Mouse (Mus musculus) erythroblast, adult 5-6 weeks (primary cell): Measurements from ENCODE around the gene Map4k4. TPM values are rescaled to one million over a fixed set of nuclear protein-coding genes. Genes with fewer than 3 reads are reported as not detected.

Source experiments
- ATAC-seq: replicated peaks from 2 replicates; pipeline ENCODE4 v1.8.0; 2016; ENCODE audit warnings: moderate number of reproducible peaks, mild to moderate bottlenecking, moderate TSS enrichment, inconsistent platforms; ENCODE audit not compliant: poor library complexity, low FRiP score, severe bottlenecking
- total RNA-seq, 2 experiments: library from RNA; stranded (forward) in 1 of 2; stranded (reverse) in 1 of 2; fragments of 150-400 nt in 1 of 2; fragments of 200-764, 138-1000 nt in 1 of 2; gene quantifications; 2 replicates each; pipeline versions ENCODE4 v1.2.3 to v1.2.4; 2015 to 2017; ENCODE audit warnings: low replicate concordance in 2 of 2

Map4k4 gene
- total RNA-seq (2015; ENCODE audit: low replicate concordance) (2.3 and 15.2 TPM in 2 replicates), total RNA-seq (2017; ENCODE audit: low replicate concordance) (14.6 and 19.3 TPM in 2 replicates)

DNA sequence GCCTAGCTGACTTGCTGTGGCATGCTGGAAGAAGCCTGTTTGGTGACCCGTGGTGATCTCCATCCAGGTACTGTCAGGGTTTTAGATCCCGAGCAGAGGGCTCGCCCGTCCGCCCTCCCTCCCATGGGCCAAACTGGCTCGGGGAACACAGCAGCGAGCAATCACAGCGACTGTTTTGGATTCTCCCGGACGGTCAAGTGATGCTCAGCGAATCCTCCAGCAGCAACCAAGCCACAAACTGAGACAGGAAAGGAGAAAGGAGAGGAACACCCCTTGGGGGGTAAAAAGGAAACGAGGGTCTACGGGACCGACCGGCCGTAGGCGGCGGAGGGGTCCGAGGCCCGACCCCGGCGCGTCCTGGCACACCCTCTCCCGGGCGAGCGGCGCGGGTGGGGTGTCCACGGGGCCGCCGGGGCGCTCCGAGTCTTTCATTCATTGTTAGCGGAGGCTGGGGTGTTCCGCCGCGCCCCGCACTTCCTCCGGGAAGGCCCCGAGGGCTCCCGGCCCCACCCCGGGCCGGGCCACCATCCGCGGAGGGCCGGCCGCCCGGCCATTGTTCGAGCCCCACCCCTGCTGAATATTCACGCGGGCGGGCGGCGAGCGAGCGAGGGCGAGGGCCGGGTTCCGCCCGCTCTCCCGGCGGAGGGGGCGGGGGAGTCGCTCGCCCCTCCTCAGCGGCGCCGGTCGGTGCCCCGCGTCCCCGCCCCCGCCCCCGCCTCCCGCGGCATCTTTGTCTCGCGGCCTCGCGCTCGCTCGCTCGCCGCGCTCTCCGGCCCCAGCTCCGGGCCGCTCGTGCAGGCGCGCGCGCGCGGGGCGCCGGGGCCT, at the start of gene Map4k4:
Gene Map4k4, plus strand, starts transcription at position 733 of the 825 bp plus-strand sequence.
- no peak for ATAC-seq

DNA sequence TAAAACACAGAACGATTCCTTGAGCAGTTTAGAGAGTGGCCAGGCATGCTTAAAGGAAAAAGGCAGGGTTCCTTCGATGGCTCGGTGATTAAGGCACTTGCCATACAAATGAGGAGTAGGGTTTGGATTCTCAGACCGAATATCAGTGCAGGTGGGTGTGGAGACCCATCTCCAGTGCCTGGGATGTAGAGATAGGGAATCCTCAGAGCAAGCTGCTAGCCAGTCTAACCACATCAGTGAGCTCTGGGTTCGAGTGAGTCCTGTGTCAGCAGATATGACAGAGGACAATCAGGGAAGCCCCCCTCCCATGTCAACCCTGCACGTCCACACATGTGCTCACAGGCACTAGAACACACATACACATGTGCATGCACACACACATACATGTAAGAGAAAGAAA, 44.8 kb upstream of the Map4k4 start:
- no peak for ATAC-seq

DNA sequence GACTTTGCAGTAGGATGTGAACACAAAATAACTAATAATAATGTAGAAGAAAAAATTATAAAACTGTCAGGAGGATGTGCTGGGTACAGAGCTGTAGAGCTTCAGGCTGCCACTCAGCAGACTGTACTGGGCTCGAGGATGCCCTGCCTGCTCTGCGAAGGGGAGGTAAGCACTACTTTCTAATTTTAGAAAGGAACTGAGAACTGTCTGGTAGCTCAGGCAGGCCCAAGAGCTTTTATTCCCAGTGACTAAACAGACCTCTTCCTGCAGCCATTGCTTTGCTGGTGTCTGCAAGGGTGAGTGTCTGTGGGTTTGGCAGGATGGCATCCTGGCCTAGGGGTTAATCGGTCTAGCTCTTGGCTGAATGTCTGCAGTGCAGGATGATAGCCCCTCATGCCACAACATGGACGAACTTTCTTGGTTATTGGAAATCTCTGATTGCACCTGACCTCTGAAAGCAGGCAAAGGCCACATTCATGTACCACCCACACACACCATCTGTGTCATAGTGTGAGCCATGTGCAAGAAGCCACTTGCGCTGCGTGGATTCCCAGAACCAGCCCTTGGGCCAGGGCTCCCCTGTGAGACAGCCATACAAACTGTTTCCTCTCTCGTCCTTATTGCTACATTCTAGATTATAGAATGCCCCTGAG, 43.8 kb upstream of the Map4k4 start:
- ATAC-seq, result no peak

DNA sequence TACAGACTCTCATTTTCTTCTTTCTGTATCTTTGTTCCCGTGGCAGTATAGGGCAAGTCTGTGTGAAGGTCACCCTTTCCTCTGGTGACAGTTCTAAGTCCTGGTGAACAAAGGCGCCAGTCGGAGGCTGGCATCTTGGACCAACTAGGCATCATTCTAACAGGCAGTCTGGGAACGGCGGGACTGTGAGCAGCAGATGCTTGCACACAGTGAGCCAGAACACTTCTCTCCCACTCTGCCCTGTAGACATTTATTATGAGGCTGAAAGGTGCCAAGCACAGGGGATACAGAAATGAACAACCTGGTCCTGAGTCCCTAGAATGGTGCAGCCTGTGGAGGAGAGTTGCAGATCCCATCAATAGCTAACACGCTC, 43.3 kb upstream of the Map4k4 start:
- no peak for ATAC-seq

DNA sequence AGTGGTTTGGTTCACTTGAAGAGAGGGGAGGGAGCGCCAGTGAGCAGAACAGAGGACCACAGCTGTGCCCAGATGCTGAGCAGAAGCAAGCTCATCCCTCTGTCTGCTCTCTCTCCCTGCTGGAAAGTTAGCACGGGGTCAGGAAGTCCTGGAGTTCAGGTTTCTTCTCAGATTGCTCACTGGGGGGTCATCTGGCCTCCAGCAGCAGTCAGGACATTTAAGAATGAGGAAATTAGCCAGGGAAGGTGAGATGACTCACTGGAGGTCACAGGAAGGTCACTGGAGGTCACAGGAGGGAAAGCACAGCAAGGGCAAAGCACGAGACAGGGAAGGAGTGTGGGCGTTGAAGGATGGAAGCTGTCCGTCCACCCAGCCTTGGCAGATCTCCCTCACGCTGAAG, 41.5 kb upstream of the Map4k4 start:
- ATAC-seq, result no peak

DNA sequence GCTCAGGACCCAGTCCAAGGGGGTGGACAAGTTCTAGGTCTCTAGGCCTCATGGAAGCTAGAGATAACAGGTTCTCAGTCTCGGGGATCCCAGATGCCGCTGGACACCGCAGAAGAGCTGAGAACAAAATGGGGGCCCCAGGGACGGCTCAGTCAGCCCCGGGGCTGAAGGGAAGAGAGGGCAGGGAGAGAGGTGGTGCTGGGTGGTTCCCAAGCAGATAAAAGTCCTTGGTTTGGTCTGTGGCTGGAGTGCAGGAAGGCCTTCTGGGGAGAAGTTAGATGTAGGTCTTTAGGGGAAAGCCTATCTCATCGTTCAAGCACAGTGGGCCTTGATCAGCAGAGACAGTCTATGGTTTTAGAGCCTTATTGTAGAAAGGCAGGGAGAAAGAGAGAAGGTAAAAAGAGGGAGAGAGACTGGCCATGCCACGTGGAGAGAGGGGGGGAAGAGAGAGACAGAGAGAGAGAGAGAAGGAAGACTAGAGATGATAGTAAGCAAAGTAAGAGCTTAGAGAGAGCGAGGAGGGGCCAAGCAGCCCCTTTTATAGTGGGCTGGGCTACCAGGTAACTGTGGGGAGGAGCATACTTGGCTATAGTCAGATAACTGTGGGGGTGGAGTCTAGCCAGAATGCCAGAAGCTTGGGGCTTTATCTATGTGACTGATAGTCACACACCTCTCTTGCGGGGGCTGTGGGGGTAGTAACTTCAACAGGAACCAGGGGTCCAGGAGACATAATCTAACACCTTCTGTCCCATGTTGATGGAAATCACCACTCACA, 34.2 kb upstream of the Map4k4 start:
- no peak for ATAC-seq

DNA sequence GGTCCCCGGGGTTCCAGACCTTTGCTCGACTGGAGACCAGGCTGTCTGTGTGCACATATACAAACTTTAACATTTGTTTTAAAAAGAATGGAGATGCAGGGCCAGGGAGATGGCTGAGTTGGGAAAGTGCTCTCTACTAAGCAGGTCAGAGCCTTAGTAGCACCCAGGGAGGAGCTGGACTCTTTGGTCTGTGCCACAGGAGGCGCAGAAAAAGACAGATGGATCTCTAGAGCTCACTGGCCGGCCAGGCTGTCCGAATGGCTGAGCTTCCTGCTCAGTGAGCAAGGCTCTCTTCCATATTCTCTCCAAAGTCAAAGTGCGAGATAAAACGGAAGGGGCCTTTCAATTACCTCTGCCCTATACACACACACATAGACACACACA, 33.6 kb upstream of the Map4k4 start:
- no peak for ATAC-seq

DNA sequence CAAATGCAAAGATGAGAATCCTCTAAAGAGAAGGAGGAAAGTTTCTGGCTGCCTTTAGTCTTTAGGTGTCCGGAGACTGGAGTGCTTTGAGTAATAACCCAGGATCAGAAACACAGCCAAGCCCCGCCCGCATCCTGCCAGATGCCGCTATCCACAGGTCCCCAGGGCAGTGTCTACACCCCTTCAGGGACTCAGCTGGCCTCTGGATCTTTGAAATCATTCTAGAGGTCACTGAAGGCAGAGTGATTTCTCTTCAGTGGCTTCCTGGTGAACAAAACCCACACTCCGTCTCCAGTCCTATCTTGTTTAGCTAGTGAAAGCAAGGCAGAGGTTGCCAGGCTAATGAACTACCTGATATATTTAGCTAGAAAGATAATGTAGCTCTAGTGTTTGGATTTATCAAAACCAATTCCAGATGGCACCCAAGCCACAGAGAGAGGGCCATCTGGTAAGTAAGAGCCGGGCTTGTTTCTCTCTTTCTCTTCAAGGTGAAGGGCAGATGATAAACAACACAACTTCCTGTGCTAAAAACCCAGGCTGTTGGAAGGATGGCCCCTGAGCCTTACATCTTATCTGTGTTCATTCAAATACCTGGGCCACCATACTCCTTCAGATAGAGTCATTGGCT, 32.6 kb upstream of the Map4k4 start:
- no peak for ATAC-seq

DNA sequence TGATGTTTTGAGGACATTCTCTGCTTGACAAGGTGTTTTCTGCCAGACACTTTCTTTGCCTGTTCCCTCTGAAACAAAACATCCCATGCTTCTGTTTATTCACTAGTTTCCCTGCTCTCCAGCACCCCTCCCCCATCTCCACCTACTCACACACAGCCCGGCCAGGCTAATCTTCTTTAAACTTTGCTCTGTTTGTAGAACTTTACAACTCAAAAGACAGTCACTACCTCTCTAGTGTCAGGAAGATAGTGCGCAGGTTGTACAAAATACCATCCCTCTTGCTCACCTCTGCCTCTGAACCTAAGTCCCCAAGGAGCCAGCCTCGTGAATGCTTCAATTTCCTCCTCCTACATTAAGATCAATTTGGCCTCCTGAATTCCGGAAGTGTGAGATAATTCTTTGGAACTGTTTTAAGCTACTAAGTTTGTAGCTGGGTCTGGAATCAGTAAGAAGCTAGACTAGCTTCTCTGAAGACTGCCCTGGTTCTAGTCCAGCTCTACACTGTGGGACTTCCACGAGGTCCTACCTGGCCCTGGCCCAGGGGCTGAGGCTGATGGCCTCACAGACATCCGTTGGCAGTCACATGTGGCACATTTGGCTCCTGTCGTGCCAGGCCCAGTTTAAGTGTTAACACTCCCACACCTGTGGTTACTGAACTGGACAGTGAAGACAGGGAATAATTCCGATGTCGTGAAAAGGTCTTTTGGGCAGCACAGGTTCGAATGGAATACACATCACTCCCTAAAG, 31.7 kb upstream of the Map4k4 start:
- no peak for ATAC-seq

DNA sequence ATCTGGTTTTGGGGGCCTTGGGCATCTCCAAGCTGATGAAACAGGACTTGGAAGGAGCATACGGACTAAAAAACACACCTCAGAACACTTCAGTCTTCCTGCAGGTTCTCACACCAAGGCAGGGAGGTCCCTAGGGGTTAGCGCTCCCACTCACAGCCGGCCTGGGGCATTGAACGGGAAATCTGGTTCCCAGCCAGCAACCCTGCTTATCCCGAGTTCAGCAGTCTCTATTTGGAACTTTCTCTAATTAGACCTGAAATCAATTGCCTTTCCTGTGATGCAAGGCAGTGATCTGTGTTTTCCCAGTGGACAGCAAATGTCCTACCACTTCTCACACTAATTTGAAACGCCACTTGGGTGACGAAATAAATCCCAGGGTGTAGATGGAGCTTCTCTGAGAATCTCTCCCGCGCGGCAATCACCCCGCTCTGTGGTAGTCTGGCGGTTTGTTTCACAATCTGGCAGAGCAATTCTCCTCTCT, 31.0 kb upstream of the Map4k4 start:
- ATAC-seq, result no peak

DNA sequence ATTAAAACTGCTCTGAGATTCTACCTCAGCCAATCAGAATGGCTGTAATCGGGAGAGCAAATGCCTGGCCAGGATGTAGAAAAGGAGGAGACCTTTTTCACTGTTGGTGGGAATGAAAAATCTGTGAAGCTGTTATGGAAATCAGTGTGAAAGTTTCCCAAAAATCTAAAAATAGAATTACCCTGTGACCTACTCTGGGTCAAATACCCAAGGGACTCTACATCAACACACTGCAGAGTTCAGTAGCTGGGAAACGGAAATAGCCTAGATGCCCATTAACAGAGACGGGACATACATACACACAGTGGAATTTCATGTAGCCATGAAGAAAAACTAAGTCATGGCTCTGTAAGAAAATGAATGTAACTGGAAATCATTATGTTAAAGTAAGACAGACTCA, 22.7 kb upstream of the Map4k4 start:
- no peak for ATAC-seq

DNA sequence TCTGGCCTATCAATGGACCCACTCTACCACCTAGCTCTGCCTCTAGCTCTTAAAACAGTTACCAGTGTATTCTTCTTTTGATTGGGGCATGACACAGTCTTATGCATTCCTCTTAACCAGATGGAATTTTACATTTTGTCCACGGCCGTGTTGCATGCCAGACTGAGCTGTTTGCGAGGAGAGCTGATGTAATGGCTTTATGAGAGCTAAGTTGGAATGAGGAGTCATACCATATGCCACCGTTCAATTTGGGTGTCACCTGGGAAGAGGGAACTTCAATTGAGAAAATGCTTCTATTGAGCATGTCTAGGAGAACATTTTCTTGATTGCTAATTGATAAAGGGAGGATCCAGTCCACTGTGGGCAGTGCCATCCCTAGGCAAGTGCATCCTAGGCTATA, 18.2 kb upstream of the Map4k4 start:
- no peak for ATAC-seq

DNA sequence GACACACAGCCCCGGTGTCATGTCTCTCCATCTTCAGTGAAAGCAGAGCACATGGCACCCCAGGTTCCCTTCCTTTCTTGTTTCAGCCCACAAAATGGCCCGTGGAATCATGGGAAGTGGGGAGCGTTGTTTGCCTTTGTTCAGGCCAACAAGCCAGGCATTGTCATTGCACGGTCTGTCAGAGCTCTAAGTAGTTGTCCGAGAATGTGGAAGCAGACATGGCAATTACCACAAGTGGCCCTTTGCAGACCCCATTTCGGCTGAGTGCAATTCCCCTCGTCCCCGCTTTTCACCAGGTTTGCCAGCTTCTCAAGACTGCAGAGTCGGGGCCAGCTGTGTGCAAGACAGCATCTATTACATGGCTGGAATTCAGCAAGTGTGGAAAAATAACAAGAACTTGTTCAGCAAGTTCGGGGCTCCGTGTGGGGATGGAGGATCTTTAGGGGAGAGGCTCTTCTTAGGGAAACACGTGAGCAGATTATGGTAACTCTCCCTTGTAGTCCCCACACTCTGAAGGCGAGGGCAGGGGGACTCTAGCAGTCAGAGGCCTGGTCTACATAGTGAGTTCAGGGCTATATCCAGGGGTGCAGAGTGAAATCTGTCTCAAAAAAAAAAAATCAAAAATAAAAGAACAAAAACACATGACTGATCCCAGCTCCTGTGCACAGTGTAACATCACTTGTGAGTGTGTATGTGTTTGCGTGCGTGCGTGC, 15.8 kb upstream of the Map4k4 start:
- ATAC-seq, result no peak

DNA sequence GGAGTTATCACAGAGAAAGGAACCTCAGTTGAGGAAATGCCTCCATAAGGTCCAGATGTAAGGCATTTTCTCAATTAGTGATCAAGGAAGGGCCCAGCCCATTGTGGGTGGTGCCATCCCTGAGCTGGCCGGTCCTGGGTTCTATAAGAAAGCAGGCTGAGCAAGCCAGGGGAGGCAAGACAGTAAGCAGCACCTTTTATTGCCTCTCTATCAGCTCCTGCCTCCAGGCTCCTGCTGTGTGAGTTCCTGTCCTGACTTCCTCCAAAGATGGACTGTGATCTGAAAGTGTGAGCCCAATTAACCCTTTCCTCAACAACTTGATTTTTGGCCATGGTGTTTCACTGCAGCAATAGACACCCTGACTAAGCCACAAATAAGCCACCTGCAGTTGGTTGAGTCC, 12.7 kb upstream of the Map4k4 start:
- ATAC-seq, result no peak

DNA sequence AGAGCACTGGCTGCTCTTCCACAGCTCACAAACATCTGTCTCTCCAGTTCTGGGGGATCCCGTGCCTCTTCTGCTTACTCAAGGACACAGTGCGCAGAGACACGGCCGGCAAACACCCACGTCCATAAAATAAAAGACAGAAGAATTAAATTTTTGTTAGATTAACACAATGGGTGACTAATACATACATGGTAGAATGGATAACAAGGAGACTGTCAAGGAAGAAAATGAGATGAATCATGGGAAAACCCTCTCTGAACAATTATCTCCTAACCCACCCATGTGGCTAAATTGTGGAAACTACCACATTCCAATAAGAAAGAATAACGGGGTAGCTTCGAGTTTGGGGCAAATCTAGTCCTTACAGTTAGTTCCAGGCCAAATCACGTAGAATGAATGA, 11.3 kb upstream of the Map4k4 start:
- ATAC-seq, result no peak

DNA sequence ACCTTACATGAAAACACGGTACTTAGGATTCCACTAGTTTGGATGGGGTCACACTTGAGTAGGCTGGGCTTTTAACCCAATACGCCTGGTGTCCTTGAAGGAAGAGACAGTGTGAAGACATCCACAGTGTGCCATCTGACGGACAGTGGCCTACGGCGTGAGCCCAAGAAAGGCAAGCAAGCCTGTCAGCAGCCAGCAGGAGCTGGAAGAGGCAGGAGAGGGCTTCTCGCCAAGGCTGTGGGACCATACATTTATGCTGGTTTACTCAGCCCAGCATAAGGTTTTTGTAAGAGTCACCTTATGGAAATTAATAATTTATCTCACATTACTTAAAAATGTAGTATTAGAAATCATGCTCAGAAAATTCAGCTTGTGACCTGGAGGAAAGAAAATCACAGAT, 10.7 kb upstream of the Map4k4 start:
- ATAC-seq, result no peak

DNA sequence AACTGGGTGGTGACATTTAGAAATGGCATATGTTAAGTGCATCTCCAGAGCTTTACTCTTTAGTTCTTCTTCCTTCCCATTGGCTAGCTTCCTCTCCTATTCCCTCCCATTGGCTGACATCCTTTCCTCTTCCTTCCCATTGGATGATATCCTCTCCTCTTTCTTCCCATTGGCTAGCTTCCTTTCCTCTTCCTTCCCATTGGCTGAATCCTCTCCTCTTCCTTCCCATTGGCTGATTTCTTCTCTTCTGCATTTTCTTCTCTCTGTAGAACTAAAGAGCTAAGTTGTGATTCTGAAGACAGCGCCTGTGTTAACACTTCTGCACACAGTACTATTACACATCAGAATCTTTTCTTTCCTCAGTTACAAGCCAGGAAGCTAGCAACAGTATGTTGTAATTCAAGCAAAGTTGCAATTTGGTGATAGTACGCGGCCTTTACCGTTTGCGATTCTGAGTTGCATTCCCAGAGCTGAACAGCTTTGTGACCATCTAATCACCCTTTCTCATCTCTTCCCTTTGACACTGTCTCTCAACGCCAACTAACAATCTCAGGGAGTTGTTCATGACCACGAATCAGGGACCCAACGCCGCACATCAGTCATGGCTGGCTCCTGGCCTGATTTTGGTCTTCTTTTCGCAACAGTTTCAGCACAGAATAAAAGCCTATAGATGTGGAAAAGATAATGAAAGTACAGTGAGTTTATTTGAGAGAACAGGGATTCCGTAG, 7.4 kb upstream of the Map4k4 start:
- no peak for ATAC-seq

DNA sequence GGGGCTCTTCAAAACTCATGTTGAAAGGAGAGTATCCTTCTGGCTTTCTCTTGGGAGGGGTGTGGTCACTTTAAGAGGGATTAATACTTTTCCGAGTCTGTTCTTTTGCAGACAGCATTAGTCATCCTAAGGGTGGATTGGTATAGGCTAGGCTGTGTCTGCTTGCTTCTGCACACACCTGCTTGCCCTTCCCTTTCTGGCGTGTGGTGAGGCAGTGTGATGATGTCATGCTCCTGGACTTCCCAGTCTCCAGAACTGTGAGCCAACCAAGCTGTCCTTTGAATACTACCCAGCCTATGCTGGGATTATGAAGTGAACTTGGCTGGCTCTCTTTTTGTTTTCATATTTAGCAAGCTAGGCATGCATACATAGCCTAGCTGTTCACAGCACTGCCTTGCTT, 5.6 kb upstream of the Map4k4 start:
- ATAC-seq, result no peak
